Mouse (Mus musculus) neural tube, embryonic 13.5 days (tissue): ENCODE measurements at regions not wholly inside any gene's neighbourhood (a gene's known extent, or its start where the extent isn't known, plus 50 kb on each side); places are given as distances from the start of the nearest gene placed in this dataset.

Experiments
- ATAC-seq: fragments of 200-750 bp; cut with Nextera tagmentation; 2 replicates; pipeline ENCODE4 v1.8.0; 2017; ENCODE audit warnings: low read depth, mild to moderate bottlenecking, moderate TSS enrichment, moderate library complexity
- H3K27ac ChIP-seq: fragments of 300-500 bp; sonication (generic); replicated peaks from 2 replicates; pipeline ENCODE4 v1.5.1; 2015; ENCODE audit warnings: moderate library complexity, mild to moderate bottlenecking, inconsistent platforms
- H3K27me3 ChIP-seq: fragments of 300-500 bp; sonication (generic); 2 replicates; pipeline ENCODE4 v1.6.1; 2015; ENCODE audit warnings: mild to moderate bottlenecking, inconsistent platforms
- H3K36me3 ChIP-seq: fragments of 300-500 bp; sonication (generic); 2 replicates; pipeline ENCODE4 v1.6.1; 2015; ENCODE audit warnings: mild to moderate bottlenecking, inconsistent platforms
- H3K4me1 ChIP-seq: fragments of 300-500 bp; sonication (generic); replicated peaks from 2 replicates; pipeline ENCODE4 v1.6.1; 2015; ENCODE audit warnings: inconsistent platforms
- H3K4me2 ChIP-seq: fragments of 300-500 bp; sonication (generic); 2 replicates; pipeline ENCODE4 v1.6.1; 2015; ENCODE audit warnings: inconsistent platforms, mild to moderate bottlenecking, moderate library complexity
- H3K4me3 ChIP-seq: fragments of 300-500 bp; sonication (generic); 2 replicates; pipeline ENCODE4 v1.5.1; 2015; ENCODE audit warnings: mild to moderate bottlenecking, inconsistent platforms
- H3K9ac ChIP-seq: fragments of 300-500 bp; sonication (generic); 2 replicates; pipeline ENCODE4 v1.6.1; 2015; ENCODE audit warnings: moderate library complexity, mild to moderate bottlenecking, inconsistent platforms
- H3K9me3 ChIP-seq: fragments of 300-500 bp; sonication (generic); 2 replicates; pipeline ENCODE4 v1.6.1; 2016; ENCODE audit warnings: inconsistent platforms
- WGBS: fragments of 180-500 bp; shearing (Covaris S2); methylation state at CpG from one replicate; pipeline ENCODE4 v1.1.7; 2015; 5-methylcytosine and 5-hydroxymethylcytosine counted together

- ATAC-seq: no peak
- H3K4me1 ChIP-seq: no peaks in the 10 kb centered on the region
Observed at GRCm38 (mm10) chr6:51150916-51151315, 281.6 kb upstream of the Nfe2l3 start.

GRCm38 (mm10) chr6:51156836-51157370 is 275.6 kb upstream of the Nfe2l3 start:
- WGBS: 54% methylated on average over 8 of the region's 8 CpGs
- no peaks in the 10 kb centered on the region for H3K9me3 ChIP-seq
- H3K4me1 ChIP-seq: peaks cover 3% of the 10 kb centered on the region; the same call in 1 of the 2 replicates
- ATAC-seq: no peak
- H3K27me3 ChIP-seq: no peaks in the 10 kb centered on the region
- H3K36me3 ChIP-seq: no peaks in the 10 kb centered on the region
- H3K27ac ChIP-seq: no peak overlapping the region
- H3K9ac ChIP-seq: no peak overlapping the region
- no peak overlapping the region for H3K4me2 ChIP-seq
- no peak overlapping the region for H3K4me3 ChIP-seq

More at GRCm38 (mm10) chr6:51150916-51151315, 281.6 kb upstream of the Nfe2l3 start:
- Histone ChIP-seq H3K9me3 (no peaks in the 10 kb centered on the region), H3K27me3 (no peaks in the 10 kb centered on the region), H3K4me3 (no peak overlapping the region), H3K27ac (no peak overlapping the region), H3K36me3 (no peaks in the 10 kb centered on the region), H3K9ac (no peak overlapping the region), H3K4me2 (no peak overlapping the region)
- 84% methylated on average over 2 of the region's 2 CpGs for WGBS

GRCm38 (mm10) chr6:51161149-51161548 is 271.3 kb upstream of the Nfe2l3 start:
- no peaks in the 10 kb centered on the region for H3K9me3 ChIP-seq
- H3K4me1 ChIP-seq: peaks cover 8% of the 10 kb centered on the region; the same call in 1 of the 2 replicates
- ATAC-seq: no peak
- H3K27me3 ChIP-seq: no peaks in the 10 kb centered on the region
- H3K36me3 ChIP-seq: no peaks in the 10 kb centered on the region
- 75% methylated on average over 6 of the region's 6 CpGs for WGBS
- no peak overlapping the region for H3K4me3 ChIP-seq
- no peak overlapping the region for H3K9ac ChIP-seq
- H3K27ac ChIP-seq: no peak overlapping the region
- H3K4me2 ChIP-seq: no peak overlapping the region

DNA sequence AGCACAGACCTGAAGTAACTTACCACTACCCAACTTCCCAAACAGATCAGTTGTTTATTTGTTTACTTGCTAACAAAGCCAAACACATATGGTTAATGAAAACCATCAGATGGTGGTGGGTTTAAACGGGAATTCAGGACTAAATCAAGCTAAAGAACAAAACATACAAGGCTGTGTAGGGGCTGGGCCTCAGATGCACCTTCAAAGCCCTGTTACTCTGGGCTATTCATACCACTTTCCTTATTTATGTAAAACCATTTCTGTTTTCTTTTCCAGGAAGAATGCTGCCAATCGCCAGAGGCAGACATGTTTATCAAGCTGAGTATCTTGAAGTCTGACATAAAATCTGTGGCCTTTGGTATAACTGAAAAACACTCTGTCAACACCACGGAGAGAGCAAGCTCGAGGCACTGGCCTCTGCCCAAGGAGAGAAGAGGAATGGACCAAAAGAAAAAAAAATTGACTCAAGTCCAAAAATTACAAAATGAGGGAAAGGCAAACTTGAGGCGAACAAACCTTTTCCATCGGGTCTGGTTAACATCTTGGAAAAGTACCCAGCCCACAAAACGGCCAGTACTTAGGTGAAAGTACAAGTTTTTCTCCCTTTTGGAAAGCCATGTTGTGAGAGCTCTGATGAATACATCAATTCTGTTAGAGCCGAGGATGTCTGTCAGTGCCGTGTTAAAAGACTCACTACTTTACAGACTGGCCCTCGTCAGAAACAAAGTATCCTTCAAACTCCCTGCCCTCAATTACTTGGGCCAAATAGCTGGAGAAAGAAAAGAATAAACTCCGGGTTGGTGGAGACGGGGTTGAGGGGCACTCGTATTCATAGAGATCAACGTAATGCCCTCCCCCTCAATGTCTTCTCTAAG is 270.0 kb upstream of the Nfe2l3 start:
- Histone ChIP-seq H3K36me3 (no peaks in the 10 kb centered on the region), H3K27me3 (no peaks in the 10 kb centered on the region), H3K4me1 (peaks cover 5% of the 10 kb centered on the region; the same call in 1 of the 2 replicates), H3K9me3 (no peaks in the 10 kb centered on the region), H3K4me3 (no peak overlapping the region), H3K9ac (no peak overlapping the region), H3K4me2 (no peak overlapping the region), H3K27ac (no peak overlapping the region)
- no peak for ATAC-seq
- 64% methylated on average over 14 of the region's 14 CpGs for WGBS

GRCm38 (mm10) chr6:51163266-51163665 is 269.2 kb upstream of the Nfe2l3 start:
- ATAC-seq: no peak
- no peak overlapping the region for H3K4me3 ChIP-seq
- H3K9me3 ChIP-seq: no peaks in the 10 kb centered on the region
- H3K27ac ChIP-seq: no peak overlapping the region
- H3K4me2 ChIP-seq: no peak overlapping the region
- no peak overlapping the region for H3K9ac ChIP-seq
- H3K4me1 ChIP-seq: peaks cover 7% of the 10 kb centered on the region; the same call in 1 of the 2 replicates
- 68% methylated on average over 5 of the region's 5 CpGs for WGBS
- H3K36me3 ChIP-seq: no peaks in the 10 kb centered on the region
- H3K27me3 ChIP-seq: no peaks in the 10 kb centered on the region

DNA sequence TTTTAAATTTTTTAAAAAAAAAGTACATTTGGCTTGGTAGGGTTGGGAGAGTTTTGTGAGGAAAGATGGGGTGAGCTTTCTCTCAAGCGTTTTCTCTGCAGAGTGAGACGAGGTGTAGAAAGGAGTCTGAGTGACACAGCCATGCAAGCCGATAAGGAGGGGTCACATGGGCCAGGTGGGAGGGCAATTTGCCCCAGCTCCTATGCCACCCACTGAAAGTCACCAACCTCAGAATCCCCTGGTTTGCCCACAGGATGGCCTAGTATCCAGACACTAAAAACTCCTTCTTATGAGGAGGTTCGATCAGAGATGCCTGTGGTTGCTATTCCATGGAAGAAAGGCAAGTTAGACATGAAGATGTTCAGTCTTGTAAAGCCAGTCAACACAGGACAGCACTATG is 268.6 kb upstream of the Nfe2l3 start:
- no peaks in the 10 kb centered on the region for H3K36me3 ChIP-seq
- ATAC-seq: no peak

DNA sequence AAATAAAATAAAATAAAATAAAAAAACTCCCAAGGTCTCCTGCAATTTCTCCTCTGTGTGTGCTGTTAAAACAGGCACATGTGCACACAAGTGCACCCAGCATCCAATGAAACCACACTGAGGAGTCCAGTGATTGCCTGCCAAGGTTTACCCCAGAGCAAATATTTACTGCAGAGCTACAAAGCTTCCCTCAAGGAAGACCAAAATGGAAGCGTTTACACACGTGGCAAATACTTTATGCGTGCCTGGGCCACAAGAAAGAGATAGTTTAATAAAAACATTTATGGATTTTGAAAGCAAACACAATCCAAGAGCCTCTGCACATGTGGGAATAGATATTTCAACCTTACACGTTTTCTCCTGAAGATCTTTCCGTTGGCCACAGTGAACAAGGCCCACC is 265.4 kb upstream of the Nfe2l3 start:
- ATAC-seq: no peak
- H3K9ac ChIP-seq: no peak overlapping the region
- H3K27ac ChIP-seq: no peak overlapping the region
- H3K4me1 ChIP-seq: peaks cover 32% of the 10 kb centered on the region
- H3K27me3 ChIP-seq: no peaks in the 10 kb centered on the region
- no peaks in the 10 kb centered on the region for H3K9me3 ChIP-seq
- no peaks in the 10 kb centered on the region for H3K36me3 ChIP-seq
- WGBS: 70% methylated on average over 5 of the region's 5 CpGs
- H3K4me3 ChIP-seq: no peak overlapping the region
- no peak overlapping the region for H3K4me2 ChIP-seq

More for the DNA sequence above, 268.6 kb upstream of the Nfe2l3 start:
- Histone ChIP-seq H3K4me2 (no peak overlapping the region), H3K9ac (no peak overlapping the region), H3K27me3 (no peaks in the 10 kb centered on the region), H3K27ac (no peak overlapping the region), H3K4me1 (peaks cover 13% of the 10 kb centered on the region), H3K4me3 (no peak overlapping the region), H3K9me3 (no peaks in the 10 kb centered on the region)
- 80% methylated on average over 4 of the region's 4 CpGs for WGBS

DNA sequence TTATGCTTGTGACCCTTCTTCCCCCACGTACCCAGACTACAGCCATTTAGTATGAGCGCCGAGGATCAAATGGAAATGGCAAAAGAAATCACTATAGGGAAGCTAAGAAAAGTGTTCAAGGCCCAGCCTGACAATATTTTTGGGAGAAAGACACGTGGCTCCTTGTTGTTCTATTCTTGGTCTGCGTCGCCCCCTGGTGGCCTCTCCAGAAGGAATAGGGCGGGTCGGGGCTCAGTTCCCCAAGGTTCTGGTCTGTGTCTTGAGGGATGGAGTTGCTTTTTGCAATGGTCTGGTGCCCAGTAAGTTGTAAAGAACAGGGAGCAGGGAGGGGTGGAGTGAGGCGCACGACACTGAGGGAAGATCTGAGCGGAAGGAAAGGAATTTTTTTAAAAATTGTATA is 264.4 kb upstream of the Nfe2l3 start:
- H3K9ac ChIP-seq: peak overlapping the region; percentile 72
- H3K4me1 ChIP-seq: peaks cover 37% of the 10 kb centered on the region
- no peaks in the 10 kb centered on the region for H3K9me3 ChIP-seq
- peak overlapping the region; percentile 75; the same call in 1 of the 2 replicates for H3K27ac ChIP-seq
- peak overlapping the region; percentile 35 for H3K4me3 ChIP-seq
- ATAC-seq: 0 out of 2 replicates have a peak, but pooled peaks have one; percentile 11
- no peaks in the 10 kb centered on the region for H3K36me3 ChIP-seq
- 2% methylated on average over 11 of the region's 11 CpGs for WGBS
- H3K27me3 ChIP-seq: no peaks in the 10 kb centered on the region
- peak overlapping the region; percentile 66 for H3K4me2 ChIP-seq

DNA sequence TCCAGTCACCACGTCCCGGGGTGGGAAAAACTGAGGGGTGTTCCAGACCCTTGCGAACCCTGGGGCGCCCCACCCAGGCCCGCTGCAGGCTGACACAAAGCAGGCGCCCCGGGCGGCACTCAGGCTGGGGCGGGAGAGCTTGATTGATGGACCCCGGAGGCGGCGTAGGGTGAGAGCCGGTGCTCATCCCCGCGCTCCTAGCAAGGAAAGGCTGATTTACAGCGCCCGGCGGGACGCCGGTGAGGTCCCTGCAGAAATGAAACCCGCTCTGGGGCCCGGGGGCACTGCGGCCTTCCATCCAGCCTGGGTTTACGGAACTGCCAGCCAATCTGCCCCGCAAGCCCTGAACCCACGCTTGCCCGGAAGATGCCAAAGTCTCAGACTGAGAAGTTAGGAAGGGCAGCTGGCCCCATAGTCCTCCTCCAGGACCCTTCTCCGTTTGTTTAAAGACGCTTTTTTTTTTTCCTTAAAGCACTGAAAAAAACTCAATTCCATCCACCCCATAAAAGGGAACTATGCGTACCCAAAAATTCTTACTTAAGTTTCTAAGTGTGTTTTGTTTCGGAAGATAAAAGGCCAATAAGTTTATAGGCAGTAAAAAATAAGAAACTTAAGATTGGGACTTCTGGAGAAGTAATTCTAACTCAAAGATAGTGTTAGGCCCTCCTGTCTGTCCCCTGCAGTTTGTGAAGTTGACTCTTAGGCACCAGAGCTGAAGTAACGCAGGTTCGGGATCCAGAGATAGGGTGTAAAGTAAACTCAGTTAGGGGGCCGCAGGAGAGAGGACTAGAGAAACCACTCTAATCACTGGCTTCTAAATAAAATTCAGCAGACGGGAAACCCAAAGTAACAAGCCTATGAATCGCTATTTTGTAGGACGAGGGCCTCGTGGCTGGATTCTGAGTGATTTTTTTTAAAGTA is 263.4 kb upstream of the Nfe2l3 start:
- 5% methylated on average over 38 of the region's 38 CpGs for WGBS
- peak; percentile 29 for ATAC-seq

GRCm38 (mm10) chr6:51169971-51170411 is 262.5 kb upstream of the Nfe2l3 start:
- Histone ChIP-seq H3K27me3 (peaks cover 5% of the 10 kb centered on the region; the same call in 1 of the 2 replicates), H3K4me3 (peak overlapping the region; percentile 14; the same call in 1 of the 2 replicates), H3K27ac (peak overlapping the region; percentile 75), H3K4me1 (peaks cover 52% of the 10 kb centered on the region), H3K9me3 (no peaks in the 10 kb centered on the region), H3K9ac (peak overlapping the region; percentile 61), H3K36me3 (no peaks in the 10 kb centered on the region), H3K4me2 (peak overlapping the region; percentile 51)
- WGBS: 1% methylated on average over 22 of the region's 22 CpGs
- ATAC-seq: no peak

More for the DNA sequence above, 263.4 kb upstream of the Nfe2l3 start:
- Histone ChIP-seq H3K9me3 (no peaks in the 10 kb centered on the region), H3K27ac (peak overlapping the region; percentile 75), H3K4me1 (peaks cover 43% of the 10 kb centered on the region), H3K9ac (peak overlapping the region; percentile 72), H3K4me2 (peak overlapping the region; percentile 66), H3K27me3 (0 out of 2 replicates have a peak, but pooled peaks cover under 1% of the 10 kb centered on the region), H3K4me3 (peak overlapping the region; percentile 35), H3K36me3 (no peaks in the 10 kb centered on the region)

- H3K36me3 ChIP-seq: no peaks in the 10 kb centered on the region
- H3K4me1 ChIP-seq: peaks cover 52% of the 10 kb centered on the region
- H3K27ac ChIP-seq: peak overlapping the region; percentile 75
- peak overlapping the region; percentile 51 for H3K4me2 ChIP-seq
- peaks cover 5% of the 10 kb centered on the region; the same call in 1 of the 2 replicates for H3K27me3 ChIP-seq
- H3K9ac ChIP-seq: no peak overlapping the region
- H3K4me3 ChIP-seq: no peak overlapping the region; the same call in 1 of the 2 replicates
- under 1% methylated on average over 11 of the region's 11 CpGs for WGBS
- H3K9me3 ChIP-seq: no peaks in the 10 kb centered on the region
- no peak for ATAC-seq
Observed at GRCm38 (mm10) chr6:51170414-51170813, 262.1 kb upstream of the Nfe2l3 start.
